Mouse (Mus musculus) cerebellum, adult 2 months (tissue): ENCODE data around the gene H2-Q2. TPM values are rescaled to one million over a fixed set of nuclear protein-coding genes. Genes with fewer than 3 reads are reported as not detected.
A peak's percentile ranks its signal among the peaks of the same experiment; 100 is the strongest.
"Not testable (repeated sequence)": the region's sequence is repeated elsewhere in the genome, so short reads cannot be mapped to it uniquely, and the experiment has no call there.

Source experiments
- DNase-seq, 2 experiments: peaks; one replicate each; pipeline ENCODE4 v3.0.0; 2021
- H3K27ac ChIP-seq: fragments of 200-500 bp; 2 replicates; pipeline ENCODE4 v1.5.1; 2012; ENCODE audit warnings: low read length, control low read depth, inconsistent platforms; ENCODE audit not compliant: insufficient read depth
- H3K27me3 ChIP-seq: fragments of 200-500 bp; 2 replicates; pipeline ENCODE4 v1.6.1; 2012; ENCODE audit warnings: inconsistent platforms, mild to moderate bottlenecking, low read length, moderate library complexity; ENCODE audit not compliant: control insufficient read depth, insufficient read depth
- H3K4me1 ChIP-seq: fragments of 200-500 bp; 2 replicates; pipeline ENCODE4 v1.6.1; 2011; ENCODE audit warnings: low read length; ENCODE audit not compliant: control insufficient read depth, insufficient read depth
- H3K4me3 ChIP-seq: fragments of 200-500 bp; replicated peaks from 2 replicates; pipeline ENCODE3; 2011; ENCODE audit warnings: mild to moderate bottlenecking, low read depth, low read length, control low read depth; ENCODE audit not compliant: insufficient read depth
- CTCF ChIP-seq: fragments of 200-500 bp; IDR thresholded peaks from 2 replicates; pipeline ENCODE4 v1.5.1; 2011; ENCODE audit warnings: low read depth, mild to moderate bottlenecking, control low read depth, low read length, moderate library complexity, borderline replicate concordance; ENCODE audit not compliant: insufficient read depth
- POLR2A ChIP-seq: fragments of 200-500 bp; IDR thresholded peaks from 2 replicates; pipeline ENCODE4 v1.6.1; 2011; ENCODE audit warnings: low read length, control low read depth, borderline replicate concordance; ENCODE audit not compliant: insufficient read depth
- WGBS: fragments of 180-500 bp; shearing (Covaris S2); methylation state at CpG from one replicate; pipeline ENCODE4 v1.1.7; 2018; 5-methylcytosine and 5-hydroxymethylcytosine counted together
- polyA plus RNA-seq: library from polyadenylated mRNA; depleted of rRNA; stranded (reverse); fragments of >200 nt; gene quantifications from 2 replicates; pipeline ENCODE4 v1.2.3, GENCODE M21; 2012

Gene H2-Q2
- polyA plus RNA-seq, 1 experiment = 1.4 TPM

DNA sequence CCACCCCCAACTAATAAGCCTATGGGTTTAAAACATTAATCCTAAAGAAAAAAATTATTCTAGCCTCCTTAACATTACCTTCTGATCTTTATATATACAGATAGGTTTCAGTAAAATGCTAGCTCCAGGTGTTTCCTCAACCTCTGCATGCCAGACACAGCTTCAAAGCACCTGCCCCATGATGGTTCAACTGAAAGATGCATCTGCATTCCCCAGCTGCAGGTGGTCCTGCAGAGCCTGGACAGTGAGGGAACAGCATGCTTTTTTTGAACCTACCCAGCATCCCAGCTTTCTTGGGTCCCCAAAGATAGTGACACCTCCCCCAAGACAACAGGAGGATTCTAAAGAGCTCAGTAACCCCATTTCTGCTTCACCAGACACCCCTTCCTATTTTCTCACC lies 23.4 kb upstream of the H2-Q2 start:
- Histone ChIP-seq H3K4me1 (no peaks in the 10 kb centered on the region; the same call in 1 of the 2 replicates), H3K4me3 (no peak overlapping the region), H3K27ac (no peak overlapping the region), H3K27me3 (no peaks in the 10 kb centered on the region; the same call in 1 of the 2 replicates)
- no peak for TF ChIP-seq POLR2A
- TF ChIP-seq CTCF = no peak
- no peak for DNase-seq

DNA sequence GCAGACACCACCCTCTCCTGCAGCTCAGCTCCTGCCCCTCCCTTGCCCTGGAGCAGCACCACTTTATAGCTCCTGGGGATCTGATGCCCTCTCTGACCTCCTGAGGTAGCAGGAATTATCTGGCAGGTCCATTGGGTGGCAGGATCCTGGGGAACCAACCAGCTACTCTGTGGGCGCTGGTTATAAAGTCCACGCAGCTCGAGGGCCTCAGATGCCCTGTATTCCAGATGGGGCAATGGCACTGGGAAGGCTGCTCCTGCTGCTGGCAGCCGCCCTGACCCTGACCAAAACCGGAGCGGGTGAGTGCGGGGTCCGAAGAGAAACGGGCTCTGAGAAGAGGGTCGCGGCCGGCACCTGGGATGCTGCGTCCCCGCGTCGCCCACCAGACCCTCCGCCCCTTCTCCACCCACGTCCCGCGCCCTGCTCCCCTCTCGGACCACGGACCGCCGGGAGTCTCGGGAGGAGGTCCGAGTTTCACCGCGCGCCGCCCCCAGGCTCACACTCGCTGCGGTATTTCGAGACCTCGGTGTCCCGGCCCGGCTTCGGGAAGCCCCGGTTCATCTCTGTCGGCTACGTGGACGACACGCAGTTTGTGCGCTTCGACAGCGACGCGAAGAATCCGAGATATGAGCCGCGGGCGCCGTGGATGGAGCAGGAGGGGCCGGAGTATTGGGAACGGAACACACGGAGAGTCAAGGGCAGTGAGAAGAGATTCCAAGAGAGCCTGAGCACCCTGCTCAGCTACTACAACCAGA lies 21.5 kb upstream of the H2-Q2 start, which contains the start of gene H2-Q1:
TSS of gene H2-Q1 (plus strand) at position 79 of the 755 bp plus-strand sequence.
- WGBS = 2% methylated on average over 55 of the region's 55 CpGs
- Histone ChIP-seq H3K27me3 (no peaks in the 10 kb centered on the region; the same call in 1 of the 2 replicates), H3K4me1 (no peaks in the 10 kb centered on the region; the same call in 1 of the 2 replicates), H3K27ac (no peak within 1 kb of the TSS), H3K4me3 (no peak within 1 kb of the TSS)
- no peak for TF ChIP-seq POLR2A
- TF ChIP-seq CTCF = no peak
- DNase-seq = no peak

- WGBS = 70% methylated on average over 1 of the region's 1 CpGs
- DNase-seq, H3K27ac ChIP-seq, H3K27me3 ChIP-seq, H3K4me1 ChIP-seq, H3K4me3 ChIP-seq: not testable (repeated sequence)
These were observed 16.9 kb upstream of the H2-Q2 start for GRCm38 (mm10) chr17:35325124-35325523.

GRCm38 (mm10) chr17:35326000-35326399 lies 16.0 kb upstream of the H2-Q2 start:
- H3K4me3 ChIP-seq, H3K4me1 ChIP-seq, DNase-seq, H3K27me3 ChIP-seq, H3K27ac ChIP-seq: not testable (repeated sequence)

- not testable (repeated sequence) for H3K27me3 ChIP-seq, H3K4me1 ChIP-seq, DNase-seq, H3K27ac ChIP-seq, H3K4me3 ChIP-seq
- WGBS = 53% methylated on average over 3 of the region's 3 CpGs
These were observed 12.3 kb upstream of the H2-Q2 start for GRCm38 (mm10) chr17:35329714-35330113.

DNA sequence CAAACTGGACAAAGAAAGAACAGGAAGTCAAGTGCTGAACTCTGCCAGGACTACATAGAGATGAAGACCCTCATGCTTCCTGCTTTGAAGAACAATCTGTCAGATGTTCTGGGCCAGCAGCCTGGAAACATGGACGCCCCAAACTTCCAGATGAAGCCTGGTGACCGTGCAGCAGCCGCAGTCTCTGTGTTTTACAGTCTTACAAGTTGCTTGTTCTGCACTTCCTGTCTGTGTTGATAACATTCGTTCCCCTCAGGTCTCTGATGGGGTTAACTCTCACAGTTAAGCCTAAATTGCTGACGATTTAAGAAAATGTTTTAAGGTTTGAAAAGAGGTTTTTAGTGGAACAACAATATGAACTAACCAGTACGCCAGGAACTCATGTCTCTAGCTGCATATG lies 10.5 kb upstream of the H2-Q2 start:
- WGBS = 56% methylated on average over 6 of the region's 6 CpGs
- H3K27ac ChIP-seq, DNase-seq, H3K4me3 ChIP-seq, H3K4me1 ChIP-seq, H3K27me3 ChIP-seq: not testable (repeated sequence)

GRCm38 (mm10) chr17:35342711-35343476 lies 852 bp downstream of the H2-Q2 start:
- no peak overlapping the region for H3K27ac ChIP-seq
- 3% methylated on average over 46 of the region's 46 CpGs for WGBS
- no peak for DNase-seq
- H3K27me3 ChIP-seq = no peaks in the 10 kb centered on the region; the same call in 1 of the 2 replicates
- no peaks in the 10 kb centered on the region for H3K4me1 ChIP-seq
- no peak for TF ChIP-seq POLR2A
- no peak for TF ChIP-seq CTCF
- peak overlapping the region; percentile 35 for H3K4me3 ChIP-seq

DNA sequence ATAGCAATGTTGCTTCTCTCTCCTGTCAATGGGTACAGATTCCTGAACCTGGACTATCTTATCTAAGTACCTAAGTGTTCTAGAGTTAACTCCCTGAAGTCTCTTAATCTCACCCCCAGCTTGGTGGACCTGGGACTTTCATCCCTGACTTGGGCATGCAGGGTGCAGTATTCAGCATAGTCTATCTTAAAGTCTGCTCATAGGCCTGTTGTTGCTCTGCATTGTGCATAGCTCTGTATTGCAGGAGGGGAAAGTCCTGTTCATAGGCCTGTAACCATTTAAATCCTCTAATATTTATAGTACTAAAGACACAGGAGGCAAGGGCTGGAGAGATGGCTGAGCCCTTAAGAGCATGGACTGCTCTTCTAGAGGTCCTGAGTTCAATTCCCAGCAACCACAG lies 5.6 kb downstream of the H2-Q2 start:
- DNase-seq, H3K27ac ChIP-seq, H3K4me3 ChIP-seq, H3K4me1 ChIP-seq, H3K27me3 ChIP-seq: not testable (repeated sequence)

- DNase-seq, H3K27me3 ChIP-seq, H3K4me3 ChIP-seq, H3K27ac ChIP-seq, H3K4me1 ChIP-seq: not testable (repeated sequence)
- WGBS = 70% methylated on average over 6 of the region's 6 CpGs
These were observed 11.2 kb downstream of the H2-Q2 start for GRCm38 (mm10) chr17:35353275-35353674.
